9 mouse cellular contexts compared by ENCODE assay signal in the genomic region with DNA sequence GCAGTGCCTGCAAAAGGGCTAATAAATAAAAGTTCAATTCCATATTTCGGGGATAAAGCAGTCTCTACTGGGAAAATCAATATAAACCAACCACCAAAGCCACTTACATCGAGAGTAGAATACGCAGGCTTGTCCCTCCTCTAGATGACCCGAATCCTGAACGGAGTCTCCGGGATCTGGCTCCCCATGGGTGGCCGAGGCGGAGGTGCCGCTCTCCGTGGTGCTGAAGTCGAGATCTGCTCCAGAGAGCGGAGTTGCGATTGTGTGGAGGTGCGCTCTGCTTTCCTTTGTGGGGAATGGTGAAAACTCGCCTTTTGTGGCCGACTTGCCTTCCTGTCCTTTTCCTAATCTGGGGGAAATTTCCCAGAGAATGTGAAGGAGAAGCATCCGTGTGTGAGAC. TPM values are rescaled to one million over a fixed set of nuclear protein-coding genes. Genes with fewer than 3 reads are reported as not detected.
A peak's percentile ranks its signal among the peaks of the same experiment; 100 is the strongest.
DNase-seq lines count a peak whose midpoint lies in the region; ATAC-seq and TF ChIP-seq lines count a peak whose summit lies in the region.
"Had no signal": no experiment of that assay in that cellular context is flagged by ENCODE, and none has a peak within 500 bp of the region (broad histone marks: within the 10 kb centered on the region; RNA-seq: fewer than 3 reads in every experiment).

No protein-coding gene starts in this region.

- H3K9me3 ChIP-seq in forebrain, embryonic 13.5 days (replicated peaks) = no peaks in the 10 kb centered on the region
- H3K9me3 ChIP-seq in kidney, postnatal 0 days (replicated peaks; ENCODE audit: low read length) = no peaks in the 10 kb centered on the region
- H3K9me3 ChIP-seq in midbrain, embryonic 10.5 days (replicated peaks) = no peaks in the 10 kb centered on the region
- H3K9me3 ChIP-seq: embryonic facial prominence, embryonic 15.5 days; limb, embryonic 12.5 days had no signal

- no peak overlapping the region for H3K27ac ChIP-seq in forebrain, embryonic 13.5 days
- H3K27ac ChIP-seq in kidney, postnatal 0 days = no peak overlapping the region
- H3K27ac ChIP-seq in midbrain, embryonic 10.5 days (replicated peaks) = no peak overlapping the region
- H3K27ac ChIP-seq: embryonic facial prominence, embryonic 15.5 days; limb, embryonic 12.5 days had no signal

- no peak for TF ChIP-seq CTCF in kidney, postnatal 0 days (IDR thresholded peaks at IDR 0.05; ENCODE audit: low read depth)

- 3% methylated on average over 17 of the region's 17 CpGs for WGBS in forebrain, embryonic 13.5 days
- WGBS in kidney, postnatal 0 days = 3% methylated on average over 17 of the region's 17 CpGs
- 4% methylated on average over 17 of the region's 17 CpGs for WGBS in midbrain, embryonic 10.5 days

- 0 out of 2 replicates have a peak overlapping the region, but pooled peaks have one; percentile 26 for H3K9ac ChIP-seq in forebrain, embryonic 13.5 days
- no peak overlapping the region for H3K9ac ChIP-seq in kidney, postnatal 0 days (ENCODE audit: low read depth, low read length)
- H3K9ac ChIP-seq: embryonic facial prominence, embryonic 15.5 days; limb, embryonic 12.5 days had no signal

- ATAC-seq in forebrain, embryonic 13.5 days = no peak
- ATAC-seq in kidney, postnatal 0 days (replicated peaks; ENCODE audit: low FRiP score, low read depth) = no peak

- H3K36me3 ChIP-seq in forebrain, embryonic 13.5 days (ENCODE audit: poor library complexity, severe bottlenecking) = no peaks in the 10 kb centered on the region
- no peaks in the 10 kb centered on the region for H3K36me3 ChIP-seq in kidney, postnatal 0 days (ENCODE audit: insufficient read depth, low read length)
- H3K36me3 ChIP-seq in midbrain, embryonic 10.5 days = no peaks in the 10 kb centered on the region
- H3K36me3 ChIP-seq: embryonic facial prominence, embryonic 15.5 days; limb, embryonic 12.5 days had no signal

- peak overlapping the region; percentile 32 for H3K4me3 ChIP-seq in forebrain, embryonic 13.5 days
- no peak overlapping the region for H3K4me3 ChIP-seq in kidney, postnatal 0 days (replicated peaks; ENCODE audit: low read depth, low read length)
- no peak overlapping the region for H3K4me3 ChIP-seq in midbrain, embryonic 10.5 days
- H3K4me3 ChIP-seq: embryonic facial prominence, embryonic 15.5 days; limb, embryonic 12.5 days had no signal

- H3K4me1 ChIP-seq in forebrain, embryonic 13.5 days = no peaks in the 10 kb centered on the region
- H3K4me1 ChIP-seq in kidney, postnatal 0 days (replicated peaks; ENCODE audit: insufficient read depth, low read length) = no peaks in the 10 kb centered on the region
- H3K4me1 ChIP-seq in midbrain, embryonic 10.5 days = peaks cover 7% of the 10 kb centered on the region
- H3K4me1 ChIP-seq: embryonic facial prominence, embryonic 15.5 days; limb, embryonic 12.5 days had no signal

- peak; percentile 53 for DNase-seq in right cerebral cortex, postnatal 14 days
- no peak for DNase-seq in right cerebral cortex, postnatal 25 days
- peak; percentile 36 to 37 for DNase-seq in adrenal gland, postnatal 4 days (ENCODE audit: low spot score in 2 of 2)
- peak; percentile 79 for DNase-seq in kidney, postnatal 0 days (ENCODE audit: low spot score)
- DNase-seq in midbrain, embryonic 10.5 days (ENCODE audit: low spot score) = peak; percentile 79
- DNase-seq in urinary bladder, postnatal 25 days (ENCODE audit: low spot score) = peak; percentile 48

- peak overlapping the region; percentile 51 for H3K4me2 ChIP-seq in forebrain, embryonic 13.5 days
- no peak overlapping the region for H3K4me2 ChIP-seq in kidney, postnatal 0 days (ENCODE audit: low read length)
- H3K4me2 ChIP-seq: embryonic facial prominence, embryonic 15.5 days; limb, embryonic 12.5 days had no signal

- no peaks in the 10 kb centered on the region for H3K27me3 ChIP-seq in forebrain, embryonic 13.5 days
- H3K27me3 ChIP-seq in kidney, postnatal 0 days (ENCODE audit: insufficient read depth, low read length) = no peaks in the 10 kb centered on the region
- H3K27me3 ChIP-seq in midbrain, embryonic 10.5 days (ENCODE audit: low read depth, poor library complexity, severe bottlenecking) = no peaks in the 10 kb centered on the region

RNA-seq across cellular contexts. Expression of a gene that starts 0.4 kb away (rescaled TPM):
- under 1 TPM; 0.36 to 0.51 TPM for total RNA-seq in adrenal gland, postnatal 4 days (2021)
- 1.3 and 1.7 TPM in 2 replicates for polyA plus RNA-seq in forebrain, embryonic 13.5 days (2015; fragmentation: Nextera tagmentation; extraction: Ambion mirVana)
- polyA plus RNA-seq in kidney, postnatal 0 days (2015; fragmentation: Nextera tagmentation; extraction: Ambion mirVana) = 0.16 and 0.18 TPM in 2 replicates
- polyA plus RNA-seq in midbrain, embryonic 10.5 days (2016; fragmentation: Nextera tagmentation; extraction: Ambion mirVana) = not detected in 2 replicates
- polyA plus RNA-seq: embryonic facial prominence, embryonic 15.5 days; limb, embryonic 12.5 days had no signal
